Mouse (Mus musculus): ENCODE data around the gene Grxcr1.

Gene Grxcr1

GRCm38 (mm10) chr5:68087174-68087573 is 55.5 kb downstream of the Grxcr1 start:
- no peak for DNase-seq (ENCODE audit: low read depth, low spot score)

GRCm38 (mm10) chr5:68093085-68093484 is 61.5 kb downstream of the Grxcr1 start:
- DNase-seq (ENCODE audit: low read depth, low spot score) = no peak

GRCm38 (mm10) chr5:68097665-68098624 is 66.3 kb downstream of the Grxcr1 start:
- no peak for DNase-seq (ENCODE audit: low read depth, low spot score)

- no peak for DNase-seq (ENCODE audit: low read depth, low spot score)
These were observed 80.9 kb downstream of the Grxcr1 start for GRCm38 (mm10) chr5:68112430-68113036.

GRCm38 (mm10) chr5:68120880-68121279 is 89.2 kb downstream of the Grxcr1 start:
- DNase-seq (ENCODE audit: low read depth, low spot score) = no peak

GRCm38 (mm10) chr5:68122883-68123282 is 91.2 kb downstream of the Grxcr1 start:
- DNase-seq (ENCODE audit: low read depth, low spot score) = no peak

GRCm38 (mm10) chr5:68125478-68125877 is 93.8 kb downstream of the Grxcr1 start:
- DNase-seq (ENCODE audit: low read depth, low spot score) = no peak

- DNase-seq (ENCODE audit: low read depth, low spot score) = no peak
These were observed 96.8 kb downstream of the Grxcr1 start for GRCm38 (mm10) chr5:68128421-68128820.

- no peak for DNase-seq (ENCODE audit: low read depth, low spot score)
These were observed 97.4 kb downstream of the Grxcr1 start for GRCm38 (mm10) chr5:68128821-68129608.

GRCm38 (mm10) chr5:68146818-68147217 is 115.2 kb downstream of the Grxcr1 start:
- no peak for DNase-seq (ENCODE audit: low read depth, low spot score)

GRCm38 (mm10) chr5:68149946-68150345 is 118.3 kb downstream of the Grxcr1 start:
- no peak for DNase-seq (ENCODE audit: low read depth, low spot score)

GRCm38 (mm10) chr5:68150347-68151043 is 118.9 kb downstream of the Grxcr1 start:
- DNase-seq (ENCODE audit: low read depth, low spot score) = no peak

GRCm38 (mm10) chr5:68162503-68162902 is 130.9 kb downstream of the Grxcr1 start:
- DNase-seq (ENCODE audit: low read depth, low spot score) = no peak

GRCm38 (mm10) chr5:68165954-68166353 is 134.3 kb downstream of the Grxcr1 start:
- DNase-seq (ENCODE audit: low read depth, low spot score) = no peak

All from c-Kit-negative CD71-positive TER-119-positive erythroid progenitor cells, embryonic 14.5 days (primary cell).